Mouse (Mus musculus) lung, embryonic 16.5 days (tissue): ENCODE measurements around the gene Alpl. TPM values are rescaled to one million over a fixed set of nuclear protein-coding genes. Genes with fewer than 3 reads are reported as not detected.

Experiments used
- ATAC-seq: fragments of 200-750 bp; cut with Nextera tagmentation; 2 replicates; pipeline ENCODE4 v1.8.0; 2017; ENCODE audit warnings: low read depth, mild to moderate bottlenecking, moderate library complexity
- H3K27ac ChIP-seq: fragments of 300-500 bp; sonication (generic); 2 replicates; pipeline ENCODE4 v1.5.1; 2014; ENCODE audit warnings: mild to moderate bottlenecking, control low read depth, low read length
- H3K27me3 ChIP-seq: fragments of 300-500 bp; sonication (generic); 2 replicates; pipeline ENCODE4 v1.6.1; 2014; ENCODE audit warnings: low read depth, low read length, mixed read lengths; ENCODE audit not compliant: control insufficient read depth, insufficient read depth
- H3K36me3 ChIP-seq: fragments of 300-500 bp; sonication (generic); 2 replicates; pipeline ENCODE4 v1.6.1; 2014; ENCODE audit warnings: low read length; ENCODE audit not compliant: control insufficient read depth, insufficient read depth
- H3K4me1 ChIP-seq: fragments of 300-500 bp; sonication (generic); replicated peaks from 2 replicates; pipeline ENCODE4 v1.6.1; 2014; ENCODE audit warnings: low read length, mixed read lengths; ENCODE audit not compliant: control insufficient read depth, insufficient read depth
- H3K4me2 ChIP-seq: fragments of 300-500 bp; sonication (generic); 2 replicates; pipeline ENCODE4 v1.6.1; 2014; ENCODE audit warnings: low read depth, low read length, control low read depth
- H3K4me3 ChIP-seq: fragments of 300-500 bp; sonication (generic); 2 replicates; pipeline ENCODE4 v1.5.1; 2014; ENCODE audit warnings: mild to moderate bottlenecking, low read length, control low read depth
- H3K9ac ChIP-seq: fragments of 300-500 bp; sonication (generic); 2 replicates; pipeline ENCODE4 v1.6.1; 2014; ENCODE audit warnings: low read length, control low read depth
- H3K9me3 ChIP-seq: fragments of 300-500 bp; sonication (generic); 2 replicates; pipeline ENCODE4 v1.6.1; 2016; ENCODE audit warnings: low read length; ENCODE audit not compliant: control insufficient read depth
- WGBS: fragments of 180-500 bp; shearing (Covaris S2); extraction: QIAGEN DNeasy Blood & Tissue Kit; methylation state at CpG from one replicate; pipeline ENCODE4 v1.1.7; 2014; 5-methylcytosine and 5-hydroxymethylcytosine counted together
- polyA plus RNA-seq: library from polyadenylated mRNA; unstranded; fragments of >200 nt; fragmentation: Nextera tagmentation; extraction: Ambion mirVana; gene quantifications from 2 replicates; pipeline ENCODE4 v1.2.1, GENCODE M21; 2015

Gene Alpl
- polyA plus RNA-seq, 1 experiment from 2014 or later: 9.4 TPM

DNA sequence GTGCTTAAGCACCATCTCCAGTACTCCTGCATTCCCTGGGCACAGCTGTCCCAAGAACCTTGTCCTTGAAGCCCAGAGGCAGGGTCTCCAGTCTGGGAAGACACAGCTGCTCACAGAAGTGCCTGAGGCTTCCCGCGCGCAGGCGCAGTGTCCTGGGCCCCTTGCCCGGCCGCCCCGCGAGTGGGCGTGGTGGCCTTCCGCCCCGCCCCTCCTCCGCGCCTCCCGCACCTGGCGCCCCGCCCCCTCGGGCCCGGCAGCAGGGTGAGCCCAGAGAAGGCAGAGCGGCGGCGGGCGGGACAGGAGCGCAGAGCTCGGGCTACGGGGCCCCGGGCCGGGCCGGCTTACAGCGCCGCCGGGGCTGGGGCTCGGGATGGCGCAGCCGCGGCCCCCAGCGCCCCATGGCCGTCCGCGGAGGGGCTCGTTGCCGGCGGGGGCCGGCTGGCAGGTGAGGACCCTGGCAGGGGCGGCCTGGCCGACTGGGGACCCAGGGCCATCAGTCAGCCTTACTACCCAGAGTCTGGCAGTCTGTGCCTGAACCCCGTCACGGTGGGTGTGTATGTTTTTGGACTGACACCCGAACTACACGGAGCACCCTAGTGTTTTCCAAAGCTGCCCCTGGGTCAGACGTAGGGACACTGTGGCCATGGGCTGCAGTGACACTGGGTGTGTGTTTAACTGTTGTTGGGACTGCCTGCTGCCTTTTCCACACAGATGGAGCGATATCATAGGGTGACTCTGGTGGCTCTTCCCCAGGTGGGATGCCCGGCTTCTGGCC is 88.8 kb downstream of the Alpl start:
- Histone ChIP-seq H3K27me3 (peaks cover 7% of the 10 kb centered on the region), H3K27ac (no peak overlapping the region), H3K9ac (peak overlapping the region; percentile 77), H3K9me3 (no peaks in the 10 kb centered on the region), H3K36me3 (no peaks in the 10 kb centered on the region), H3K4me1 (peaks cover 5% of the 10 kb centered on the region; the same call in 1 of the 2 replicates), H3K4me2 (peak overlapping the region; percentile 86), H3K4me3 (peak overlapping the region; percentile 60)
- 3% methylated on average over 30 of the region's 52 CpGs for WGBS
- peak; percentile 88 for ATAC-seq

- Histone ChIP-seq H3K4me2 (peak overlapping the region; percentile 86), H3K4me1 (peaks cover 5% of the 10 kb centered on the region; the same call in 1 of the 2 replicates), H3K9me3 (no peaks in the 10 kb centered on the region), H3K27ac (peak overlapping the region; percentile 42), H3K27me3 (peaks cover 6% of the 10 kb centered on the region; the same call in 1 of the 2 replicates), H3K4me3 (no peak overlapping the region), H3K36me3 (no peaks in the 10 kb centered on the region), H3K9ac (no peak overlapping the region)
- WGBS: 53% methylated on average over 7 of the region's 7 CpGs
- peak; percentile 16; the same call in 1 of the 2 replicates for ATAC-seq
These were observed 89.7 kb downstream of the Alpl start for GRCm38 (mm10) chr4:137706510-137706909.

DNA sequence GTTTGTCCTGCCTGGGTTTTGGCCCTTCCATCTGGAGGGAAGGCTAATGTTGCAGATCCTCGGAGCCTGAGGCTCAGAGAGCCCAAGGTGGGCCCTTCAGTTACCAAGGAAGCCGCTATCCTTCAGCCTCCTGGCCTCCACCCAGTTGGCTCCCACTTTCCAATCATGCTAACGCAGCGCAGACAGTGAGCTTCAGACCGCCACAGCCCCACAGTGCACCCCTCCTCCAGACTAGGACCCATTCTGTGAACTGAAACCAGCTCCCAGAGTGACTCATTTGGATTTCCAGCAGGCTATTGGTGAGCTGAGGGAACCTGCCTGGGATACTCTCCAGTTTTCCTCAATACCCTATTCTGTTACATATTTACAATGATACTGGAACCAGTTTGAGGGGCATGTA is 90.8 kb downstream of the Alpl start:
- WGBS: 48% methylated on average over 5 of the region's 5 CpGs

DNA sequence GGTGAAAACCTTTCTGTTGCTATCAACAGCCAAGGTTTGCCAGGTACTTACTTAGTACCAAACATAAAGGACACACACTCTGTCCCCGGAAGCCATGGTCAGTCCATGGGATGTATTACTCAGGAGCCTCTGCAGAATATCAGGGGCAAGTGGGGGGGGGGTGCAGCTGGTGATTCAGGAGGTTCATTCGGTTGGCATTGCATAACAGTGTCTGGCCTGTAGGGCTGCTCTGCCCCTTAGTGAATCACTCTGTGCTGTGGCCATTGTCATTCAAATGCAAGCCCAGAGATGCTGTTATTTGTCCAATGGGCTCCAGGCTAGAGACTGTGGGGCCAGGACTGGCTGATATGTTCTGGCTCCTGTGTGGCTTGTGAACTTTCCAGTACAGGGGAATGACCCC is 91.6 kb downstream of the Alpl start:
- 71% methylated on average over 2 of the region's 2 CpGs for WGBS

More for the DNA sequence above, 90.8 kb downstream of the Alpl start:
- H3K9me3 ChIP-seq: no peaks in the 10 kb centered on the region
- H3K4me1 ChIP-seq: peaks cover 7% of the 10 kb centered on the region; the same call in 1 of the 2 replicates
- no peak overlapping the region for H3K27ac ChIP-seq
- peaks cover 6% of the 10 kb centered on the region; the same call in 1 of the 2 replicates for H3K27me3 ChIP-seq
- H3K36me3 ChIP-seq: no peaks in the 10 kb centered on the region
- no peak overlapping the region for H3K9ac ChIP-seq
- H3K4me3 ChIP-seq: no peak overlapping the region
- no peak for ATAC-seq
- H3K4me2 ChIP-seq: no peak overlapping the region

GRCm38 (mm10) chr4:137703077-137703476 is 93.1 kb downstream of the Alpl start:
- ATAC-seq: no peak
- Histone ChIP-seq H3K4me3 (no peak overlapping the region), H3K9ac (no peak overlapping the region), H3K27ac (no peak overlapping the region), H3K4me2 (no peak overlapping the region), H3K9me3 (no peaks in the 10 kb centered on the region), H3K36me3 (no peaks in the 10 kb centered on the region), H3K27me3 (peaks cover 6% of the 10 kb centered on the region; the same call in 1 of the 2 replicates), H3K4me1 (peaks cover 25% of the 10 kb centered on the region)
- WGBS: 90% methylated on average over 5 of the region's 5 CpGs

More for the DNA sequence above, 91.6 kb downstream of the Alpl start:
- H3K27me3 ChIP-seq: peaks cover 6% of the 10 kb centered on the region; the same call in 1 of the 2 replicates
- H3K9me3 ChIP-seq: no peaks in the 10 kb centered on the region
- peaks cover 15% of the 10 kb centered on the region for H3K4me1 ChIP-seq
- no peak for ATAC-seq
- no peak overlapping the region for H3K4me2 ChIP-seq
- H3K27ac ChIP-seq: no peak overlapping the region
- no peak overlapping the region for H3K9ac ChIP-seq
- no peak overlapping the region for H3K4me3 ChIP-seq
- H3K36me3 ChIP-seq: no peaks in the 10 kb centered on the region

DNA sequence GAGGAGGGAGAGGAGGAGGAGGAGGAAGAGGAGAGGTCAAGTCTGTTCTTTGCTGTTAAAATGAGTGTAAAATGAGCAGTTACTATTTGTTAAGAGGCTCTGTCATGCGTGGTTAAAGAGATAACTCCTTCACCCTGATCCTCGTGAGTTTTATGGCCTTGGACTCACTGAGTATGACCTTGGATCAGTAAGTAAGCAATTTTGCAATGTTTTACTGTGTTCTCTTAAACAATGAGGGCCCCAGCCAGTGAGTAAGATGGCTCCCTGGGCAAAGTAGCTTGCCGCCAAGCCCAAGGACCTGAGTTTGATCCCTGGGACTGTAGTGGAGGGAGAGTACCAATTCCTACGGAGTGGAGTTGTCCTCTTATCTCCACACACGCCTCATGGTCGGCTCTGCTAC is 95.2 kb downstream of the Alpl start:
- no peak overlapping the region for H3K9ac ChIP-seq
- no peaks in the 10 kb centered on the region for H3K27me3 ChIP-seq
- no peaks in the 10 kb centered on the region for H3K9me3 ChIP-seq
- peaks cover 34% of the 10 kb centered on the region for H3K4me1 ChIP-seq
- ATAC-seq: no peak
- no peak overlapping the region for H3K4me2 ChIP-seq
- H3K4me3 ChIP-seq: no peak overlapping the region
- WGBS: 37% methylated on average over 6 of the region's 6 CpGs
- no peaks in the 10 kb centered on the region for H3K36me3 ChIP-seq
- H3K27ac ChIP-seq: no peak overlapping the region

DNA sequence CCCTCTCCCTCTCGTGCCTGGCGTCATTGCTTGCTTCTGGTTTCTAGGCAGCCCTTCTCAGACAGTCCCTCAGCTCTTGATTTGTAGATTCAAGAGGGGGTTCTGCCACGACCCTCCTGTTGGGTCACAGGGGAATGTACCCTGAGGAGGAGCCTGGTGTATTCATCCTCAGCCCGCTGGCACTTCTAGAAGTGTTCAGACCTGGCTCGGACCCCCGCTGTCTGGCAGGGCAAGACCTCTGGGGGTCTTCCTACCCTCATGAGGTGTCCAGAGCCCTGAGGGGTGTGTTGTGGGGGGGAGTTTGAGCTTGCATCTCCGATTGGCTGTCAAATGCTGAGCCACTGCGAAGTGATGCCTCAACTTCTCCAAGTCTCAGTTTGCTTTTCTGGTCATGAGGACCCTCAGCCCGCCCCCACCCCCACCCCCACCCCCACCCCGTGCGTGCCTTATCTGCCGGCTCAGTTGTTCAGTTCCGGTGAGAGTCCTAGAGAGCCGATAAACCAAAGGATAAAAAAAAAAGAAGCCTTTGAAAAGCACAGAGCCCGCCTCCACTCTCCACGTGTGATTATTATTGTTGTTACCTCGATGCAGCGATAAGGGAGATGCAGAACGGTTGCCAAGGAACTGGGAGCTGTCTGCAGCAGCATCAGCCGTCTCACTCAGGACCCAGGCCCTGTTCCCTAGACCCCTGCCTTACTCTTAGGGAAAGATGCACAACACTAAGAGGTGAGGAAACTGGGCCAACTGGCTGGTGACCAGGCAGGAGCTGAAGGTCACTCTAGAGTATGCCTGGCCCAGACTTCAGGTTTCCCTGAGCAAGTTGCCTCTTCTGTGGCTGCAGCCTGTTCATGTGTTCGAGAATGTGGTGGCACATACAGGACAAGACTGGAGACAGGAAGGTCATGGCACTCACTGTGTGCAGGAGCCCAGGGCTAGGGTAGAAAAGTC is 96.6 kb downstream of the Alpl start:
- Histone ChIP-seq H3K4me2 (no peak overlapping the region), H3K4me3 (no peak overlapping the region), H3K27ac (peak overlapping the region; percentile 96), H3K9me3 (no peaks in the 10 kb centered on the region), H3K27me3 (no peaks in the 10 kb centered on the region), H3K36me3 (no peaks in the 10 kb centered on the region), H3K9ac (no peak overlapping the region), H3K4me1 (peaks cover 41% of the 10 kb centered on the region)
- ATAC-seq: no peak
- 26% methylated on average over 21 of the region's 21 CpGs for WGBS

GRCm38 (mm10) chr4:137698076-137698985 is 97.9 kb downstream of the Alpl start:
- ATAC-seq: peak; percentile 83
- 42% methylated on average over 7 of the region's 7 CpGs for WGBS
- Histone ChIP-seq H3K27me3 (no peaks in the 10 kb centered on the region), H3K9me3 (no peaks in the 10 kb centered on the region), H3K9ac (peak overlapping the region; percentile 47; the same call in 1 of the 2 replicates), H3K4me3 (no peak overlapping the region), H3K36me3 (no peaks in the 10 kb centered on the region), H3K27ac (peak overlapping the region; percentile 96), H3K4me2 (no peak overlapping the region), H3K4me1 (peaks cover 41% of the 10 kb centered on the region)
